Mouse (Mus musculus): Measurements from ENCODE around the gene Rtp4. TPM values are rescaled to one million over a fixed set of nuclear protein-coding genes. Genes with fewer than 3 reads are reported as not detected.

Gene Rtp4
- polyA plus RNA-seq, 1 experiment from 2014 or later = 2.8 TPM

DNA sequence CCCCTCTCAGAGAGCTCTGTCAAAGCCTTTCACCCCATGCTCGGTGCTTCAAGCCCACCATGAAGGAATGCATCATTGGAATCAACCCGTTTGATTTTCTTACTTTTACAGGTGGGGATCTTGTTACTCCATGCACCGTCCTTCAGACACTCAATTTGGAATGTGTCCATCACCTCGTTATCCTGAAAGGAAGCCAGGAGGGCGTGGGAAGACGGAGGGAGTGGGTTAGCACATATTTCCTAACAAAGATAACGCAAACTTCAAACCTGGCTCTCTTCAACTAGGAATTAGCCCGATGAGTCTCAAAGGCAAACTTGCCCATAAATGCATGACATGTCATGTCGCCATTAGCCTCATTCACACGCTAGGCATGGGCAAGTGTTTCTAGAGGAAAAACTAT, 36.8 kb upstream of the Rtp4 start:
- ATAC-seq (replicated peaks; ENCODE audit: insufficient number of reproducible peaks, low FRiP score, low TSS enrichment) = no peak
- Histone ChIP-seq H3K27me3 (ENCODE audit: control insufficient read depth, insufficient read depth, low read length) (0 out of 2 replicates have a peak, but pooled peaks cover 3% of the 10 kb centered on the region), H3K4me3 (ENCODE audit: low read depth, low read length) (no peak overlapping the region), H3K27ac (ENCODE audit: low read depth, low read length) (no peak overlapping the region), H3K4me2 (no peak overlapping the region), H3K4me1 (ENCODE audit: control insufficient read depth, insufficient read depth, low read length) (no peaks in the 10 kb centered on the region), H3K9ac (ENCODE audit: low read depth, low read length) (no peak overlapping the region), H3K36me3 (ENCODE audit: control insufficient read depth, insufficient read depth, low read length) (no peaks in the 10 kb centered on the region), H3K9me3 (replicated peaks; ENCODE audit: control insufficient read depth, low read length) (no peaks in the 10 kb centered on the region)
- 64% methylated on average over 10 of the region's 10 CpGs for WGBS (ENCODE audit: insufficient replicate concordance)

DNA sequence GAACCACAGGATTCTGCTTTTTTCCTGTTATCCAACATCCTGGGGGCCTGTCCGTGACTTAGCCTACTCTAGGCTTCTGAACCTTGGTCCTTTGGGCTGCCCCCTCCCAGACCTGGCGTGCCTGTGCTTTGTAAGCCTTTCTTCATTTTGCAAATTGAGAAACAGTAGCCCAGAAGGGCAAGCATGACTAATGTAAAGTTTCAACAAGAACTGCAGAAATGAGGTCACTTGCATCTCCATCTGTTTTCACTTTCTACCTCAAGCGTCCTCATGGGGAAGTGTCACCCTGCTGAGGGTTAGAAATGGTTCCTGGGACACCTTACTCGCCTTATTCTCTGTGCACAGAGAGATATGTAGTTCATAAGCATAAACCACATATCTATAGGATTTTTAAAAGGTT, 27.3 kb upstream of the Rtp4 start:
- H3K9ac ChIP-seq (ENCODE audit: low read depth, low read length) = no peak overlapping the region
- no peaks in the 10 kb centered on the region for H3K36me3 ChIP-seq (ENCODE audit: control insufficient read depth, insufficient read depth, low read length)
- H3K27me3 ChIP-seq (ENCODE audit: control insufficient read depth, insufficient read depth, low read length) = peaks cover 14% of the 10 kb centered on the region
- H3K27ac ChIP-seq (ENCODE audit: low read depth, low read length) = no peak overlapping the region
- peaks cover 16% of the 10 kb centered on the region for H3K4me1 ChIP-seq (ENCODE audit: control insufficient read depth, insufficient read depth, low read length)
- H3K4me2 ChIP-seq = no peak overlapping the region
- H3K4me3 ChIP-seq (ENCODE audit: low read depth, low read length) = no peak overlapping the region
- WGBS (ENCODE audit: insufficient replicate concordance) = 75% methylated on average over 4 of the region's 4 CpGs
- no peaks in the 10 kb centered on the region for H3K9me3 ChIP-seq (replicated peaks; ENCODE audit: control insufficient read depth, low read length)
- no peak for ATAC-seq (replicated peaks; ENCODE audit: insufficient number of reproducible peaks, low FRiP score, low TSS enrichment)

DNA sequence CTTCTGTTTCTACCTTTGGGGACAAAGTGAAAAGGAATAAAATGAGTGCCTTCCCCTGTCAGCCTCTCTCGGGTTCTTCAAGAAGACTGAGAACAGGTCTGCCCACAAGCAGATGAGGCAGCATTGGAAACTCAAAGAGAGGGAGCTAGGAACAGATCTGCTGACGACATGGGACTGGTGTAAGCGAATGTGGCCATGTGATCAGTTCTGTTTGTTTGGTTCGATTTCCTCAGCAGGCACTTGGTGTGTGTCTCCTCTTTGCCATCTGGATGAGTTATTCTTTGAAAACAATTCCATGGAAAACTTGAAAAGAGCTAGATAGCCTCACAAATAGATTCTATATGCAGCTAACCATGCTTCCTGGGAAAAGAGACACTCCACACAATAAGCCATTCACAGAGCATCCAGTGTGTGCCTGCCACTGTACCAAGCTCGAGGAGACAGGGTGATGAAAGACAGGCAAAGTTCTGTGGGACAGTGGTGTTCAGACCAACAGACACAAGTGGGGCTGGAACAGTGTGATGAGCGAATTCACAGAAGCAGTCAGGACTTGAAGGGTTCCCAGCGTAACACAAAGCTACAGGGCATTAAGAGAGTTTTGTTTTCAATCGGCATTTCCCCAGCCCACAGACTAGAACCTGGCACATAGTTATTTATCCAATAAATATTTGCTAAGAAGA, 23.7 kb upstream of the Rtp4 start:
- ATAC-seq (replicated peaks; ENCODE audit: insufficient number of reproducible peaks, low FRiP score, low TSS enrichment) = no peak
- Histone ChIP-seq H3K4me1 (ENCODE audit: control insufficient read depth, insufficient read depth, low read length) (peaks cover 48% of the 10 kb centered on the region), H3K4me2 (no peak overlapping the region), H3K36me3 (ENCODE audit: control insufficient read depth, insufficient read depth, low read length) (no peaks in the 10 kb centered on the region), H3K9me3 (replicated peaks; ENCODE audit: control insufficient read depth, low read length) (no peaks in the 10 kb centered on the region), H3K4me3 (ENCODE audit: low read depth, low read length) (no peak overlapping the region), H3K27ac (ENCODE audit: low read depth, low read length) (no peak overlapping the region), H3K27me3 (ENCODE audit: control insufficient read depth, insufficient read depth, low read length) (peaks cover 13% of the 10 kb centered on the region), H3K9ac (ENCODE audit: low read depth, low read length) (no peak overlapping the region)
- WGBS (ENCODE audit: insufficient replicate concordance) = 51% methylated on average over 8 of the region's 8 CpGs

DNA sequence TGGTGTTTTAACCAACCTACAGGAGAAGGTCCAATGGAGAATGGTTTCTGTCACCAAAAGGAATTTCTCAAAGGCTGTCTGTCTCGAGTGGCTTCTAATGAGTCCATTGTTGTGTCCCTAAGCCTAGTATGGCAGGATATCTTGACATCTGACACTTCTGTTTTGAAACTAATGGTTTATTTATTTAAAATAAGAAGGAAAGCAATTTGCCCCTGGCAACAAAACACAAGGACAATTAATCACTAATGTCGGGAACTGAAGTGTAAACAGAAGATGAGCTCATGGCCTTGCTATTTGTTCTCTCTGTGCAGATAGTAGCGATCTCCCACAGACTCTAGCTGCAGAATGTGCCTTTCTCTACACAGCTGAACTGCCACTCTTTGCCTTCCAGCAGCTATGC, 22.7 kb upstream of the Rtp4 start:
- peaks cover 53% of the 10 kb centered on the region for H3K4me1 ChIP-seq (ENCODE audit: control insufficient read depth, insufficient read depth, low read length)
- no peak overlapping the region for H3K4me3 ChIP-seq (ENCODE audit: low read depth, low read length)
- H3K36me3 ChIP-seq (ENCODE audit: control insufficient read depth, insufficient read depth, low read length) = no peaks in the 10 kb centered on the region
- no peaks in the 10 kb centered on the region for H3K9me3 ChIP-seq (replicated peaks; ENCODE audit: control insufficient read depth, low read length)
- peaks cover 11% of the 10 kb centered on the region; the same call in 1 of the 2 replicates for H3K27me3 ChIP-seq (ENCODE audit: control insufficient read depth, insufficient read depth, low read length)
- ATAC-seq (replicated peaks; ENCODE audit: insufficient number of reproducible peaks, low FRiP score, low TSS enrichment) = no peak
- H3K9ac ChIP-seq (ENCODE audit: low read depth, low read length) = no peak overlapping the region
- H3K27ac ChIP-seq (ENCODE audit: low read depth, low read length) = no peak overlapping the region
- 9% methylated on average over 3 of the region's 3 CpGs for WGBS (ENCODE audit: insufficient replicate concordance)
- H3K4me2 ChIP-seq = 0 out of 2 replicates have a peak overlapping the region, but pooled peaks have one; percentile 4

DNA sequence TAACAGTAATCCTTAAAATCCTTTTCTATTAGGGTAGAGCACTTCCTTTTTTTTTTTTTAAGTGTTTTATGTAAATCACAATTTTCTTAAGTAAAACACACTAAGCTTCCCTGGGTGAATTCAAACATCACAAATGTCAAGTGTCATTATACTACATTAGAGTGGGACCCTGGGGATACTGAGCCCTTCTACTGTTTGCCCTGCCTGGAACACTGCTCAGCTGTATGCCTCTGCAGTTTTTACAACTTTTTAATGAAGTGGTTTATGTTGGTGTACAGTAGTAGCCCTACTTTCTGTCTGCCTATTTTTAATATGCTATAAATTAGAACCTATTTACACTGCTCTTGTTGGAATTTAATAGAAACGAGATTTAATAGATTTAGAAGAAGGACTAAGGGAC, 22.2 kb upstream of the Rtp4 start:
- H3K4me2 ChIP-seq = peak overlapping the region; percentile 49
- H3K9ac ChIP-seq (ENCODE audit: low read depth, low read length) = no peak overlapping the region
- H3K9me3 ChIP-seq (replicated peaks; ENCODE audit: control insufficient read depth, low read length) = no peaks in the 10 kb centered on the region
- ATAC-seq (replicated peaks; ENCODE audit: insufficient number of reproducible peaks, low FRiP score, low TSS enrichment) = no peak
- WGBS (ENCODE audit: insufficient replicate concordance) = 47% methylated on average over 1 of the region's 1 CpGs
- no peaks in the 10 kb centered on the region for H3K36me3 ChIP-seq (ENCODE audit: control insufficient read depth, insufficient read depth, low read length)
- H3K27ac ChIP-seq (ENCODE audit: low read depth, low read length) = peak overlapping the region; percentile 73
- peaks cover 53% of the 10 kb centered on the region for H3K4me1 ChIP-seq (ENCODE audit: control insufficient read depth, insufficient read depth, low read length)
- no peak overlapping the region for H3K4me3 ChIP-seq (ENCODE audit: low read depth, low read length)
- H3K27me3 ChIP-seq (ENCODE audit: control insufficient read depth, insufficient read depth, low read length) = peaks cover 11% of the 10 kb centered on the region; the same call in 1 of the 2 replicates

DNA sequence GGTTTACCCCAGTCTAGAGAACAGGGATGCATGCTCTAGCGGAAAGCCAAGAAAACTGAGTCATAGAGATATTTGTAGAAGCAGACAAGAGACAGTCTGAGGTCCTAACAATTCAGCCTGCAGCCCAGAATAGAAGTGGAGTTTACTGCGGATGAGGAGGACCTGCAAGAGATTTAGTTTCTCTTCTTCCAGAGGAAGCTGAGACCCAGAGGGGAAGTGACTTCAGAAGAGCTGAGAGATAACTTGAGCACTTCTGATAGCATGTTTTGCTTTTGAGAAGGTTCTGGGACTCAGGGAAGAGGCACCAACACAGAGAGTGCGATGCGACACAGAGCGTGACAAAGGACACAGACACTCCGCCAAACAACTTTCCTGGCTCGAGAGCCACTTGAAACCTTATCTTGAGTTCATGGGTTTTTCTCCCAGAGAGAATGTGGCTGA, 21.4 kb upstream of the Rtp4 start:
- Histone ChIP-seq H3K4me2 (peak overlapping the region; percentile 49), H3K9me3 (replicated peaks; ENCODE audit: control insufficient read depth, low read length) (no peaks in the 10 kb centered on the region), H3K9ac (ENCODE audit: low read depth, low read length) (no peak overlapping the region), H3K4me3 (ENCODE audit: low read depth, low read length) (no peak overlapping the region), H3K27me3 (ENCODE audit: control insufficient read depth, insufficient read depth, low read length) (peaks cover 9% of the 10 kb centered on the region; the same call in 1 of the 2 replicates), H3K27ac (ENCODE audit: low read depth, low read length) (peak overlapping the region; percentile 73), H3K36me3 (ENCODE audit: control insufficient read depth, insufficient read depth, low read length) (no peaks in the 10 kb centered on the region), H3K4me1 (ENCODE audit: control insufficient read depth, insufficient read depth, low read length) (peaks cover 53% of the 10 kb centered on the region)
- ATAC-seq (replicated peaks; ENCODE audit: insufficient number of reproducible peaks, low FRiP score, low TSS enrichment) = no peak
- WGBS (ENCODE audit: insufficient replicate concordance) = 21% methylated on average over 7 of the region's 7 CpGs

DNA sequence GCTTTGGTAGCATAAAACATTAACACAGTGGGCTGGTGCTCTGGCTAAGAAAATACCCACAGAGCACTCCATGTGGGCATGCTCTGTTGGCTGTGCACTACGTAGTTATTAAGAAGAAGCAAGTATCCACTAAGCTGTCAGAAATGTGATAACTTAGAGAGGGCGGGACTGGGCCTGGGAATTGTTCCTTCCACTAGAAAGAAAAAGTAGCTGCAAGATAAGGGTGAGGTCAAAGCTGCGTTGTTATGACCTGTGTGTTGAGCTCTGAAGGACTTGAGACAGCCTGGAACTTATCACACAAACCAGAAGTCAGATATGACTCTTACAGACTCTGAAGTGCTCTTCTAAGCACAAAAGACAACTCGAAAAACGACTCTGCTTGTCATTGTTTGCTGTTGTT, 19.5 kb upstream of the Rtp4 start:
- Histone ChIP-seq H3K9me3 (replicated peaks; ENCODE audit: control insufficient read depth, low read length) (no peaks in the 10 kb centered on the region), H3K4me3 (ENCODE audit: low read depth, low read length) (no peak overlapping the region), H3K27ac (ENCODE audit: low read depth, low read length) (peak overlapping the region; percentile 32), H3K4me1 (ENCODE audit: control insufficient read depth, insufficient read depth, low read length) (peaks cover 62% of the 10 kb centered on the region), H3K36me3 (ENCODE audit: control insufficient read depth, insufficient read depth, low read length) (no peaks in the 10 kb centered on the region), H3K4me2 (peak overlapping the region; percentile 7; the same call in 1 of the 2 replicates), H3K27me3 (ENCODE audit: control insufficient read depth, insufficient read depth, low read length) (peaks cover 8% of the 10 kb centered on the region; the same call in 1 of the 2 replicates), H3K9ac (ENCODE audit: low read depth, low read length) (no peak overlapping the region)
- ATAC-seq (replicated peaks; ENCODE audit: insufficient number of reproducible peaks, low FRiP score, low TSS enrichment) = peak; percentile 81
- 13% methylated on average over 5 of the region's 5 CpGs for WGBS (ENCODE audit: insufficient replicate concordance)

- H3K36me3 ChIP-seq (ENCODE audit: control insufficient read depth, insufficient read depth, low read length) = no peaks in the 10 kb centered on the region
- no peak for ATAC-seq (replicated peaks; ENCODE audit: insufficient number of reproducible peaks, low FRiP score, low TSS enrichment)
- no peak overlapping the region for H3K9ac ChIP-seq (ENCODE audit: low read depth, low read length)
- H3K9me3 ChIP-seq (replicated peaks; ENCODE audit: control insufficient read depth, low read length) = no peaks in the 10 kb centered on the region
- H3K4me2 ChIP-seq = no peak overlapping the region
- peaks cover 8% of the 10 kb centered on the region; the same call in 1 of the 2 replicates for H3K27me3 ChIP-seq (ENCODE audit: control insufficient read depth, insufficient read depth, low read length)
- WGBS (ENCODE audit: insufficient replicate concordance) = 56% methylated on average over 2 of the region's 2 CpGs
- no peak overlapping the region for H3K4me3 ChIP-seq (ENCODE audit: low read depth, low read length)
- peaks cover 61% of the 10 kb centered on the region for H3K4me1 ChIP-seq (ENCODE audit: control insufficient read depth, insufficient read depth, low read length)
- peak overlapping the region; percentile 32 for H3K27ac ChIP-seq (ENCODE audit: low read depth, low read length)
Measured at GRCm38 (mm10) chr16:23501288-23501687, 18.8 kb upstream of the Rtp4 start.

- H3K4me2 ChIP-seq = no peak overlapping the region
- peaks cover 9% of the 10 kb centered on the region for H3K27me3 ChIP-seq (ENCODE audit: control insufficient read depth, insufficient read depth, low read length)
- H3K4me3 ChIP-seq (ENCODE audit: low read depth, low read length) = no peak overlapping the region
- no peaks in the 10 kb centered on the region for H3K9me3 ChIP-seq (replicated peaks; ENCODE audit: control insufficient read depth, low read length)
- no peak overlapping the region for H3K27ac ChIP-seq (ENCODE audit: low read depth, low read length)
- H3K9ac ChIP-seq (ENCODE audit: low read depth, low read length) = no peak overlapping the region
- H3K4me1 ChIP-seq (ENCODE audit: control insufficient read depth, insufficient read depth, low read length) = peaks cover 49% of the 10 kb centered on the region
- no peaks in the 10 kb centered on the region for H3K36me3 ChIP-seq (ENCODE audit: control insufficient read depth, insufficient read depth, low read length)
- 76% methylated on average over 3 of the region's 3 CpGs for WGBS (ENCODE audit: insufficient replicate concordance)
- ATAC-seq (replicated peaks; ENCODE audit: insufficient number of reproducible peaks, low FRiP score, low TSS enrichment) = no peak
Measured at GRCm38 (mm10) chr16:23502478-23502877, 17.6 kb upstream of the Rtp4 start.

All from heart, embryonic 11.5 days (tissue).